Mouse (Mus musculus) c-Kit-positive CD71-positive TER-119-positive erythroid progenitor cells, embryonic 14.5 days (primary cell): ENCODE data around the gene Ccdc54.

ENCODE experiments used
- DNase-seq: peaks from one replicate; pipeline ENCODE4 v3.0.0-alpha.2; 2013; ENCODE audit warnings: low spot score

Gene Ccdc54

DNA sequence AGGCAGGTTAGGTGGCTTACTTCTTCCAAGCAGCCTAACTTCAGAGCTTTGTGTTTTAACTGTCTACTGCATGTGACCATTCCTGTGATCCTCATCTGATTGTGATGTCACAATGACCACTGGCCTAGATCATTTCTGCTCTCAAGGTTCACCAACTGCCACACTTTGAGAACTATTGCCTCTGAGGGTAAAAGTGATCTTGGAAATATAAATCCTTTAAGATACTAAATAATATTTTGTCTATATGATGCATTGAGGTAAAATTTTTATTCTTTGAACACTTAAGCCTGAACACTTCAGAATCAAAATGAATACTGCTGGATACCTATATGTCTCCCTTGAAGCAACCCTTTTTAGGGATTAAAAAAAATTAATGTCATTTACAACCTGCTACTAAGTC lies at the start of gene Ccdc54:
Gene Ccdc54 (minus strand): TSS at position 101 of the 400 bp plus-strand sequence.
- DNase-seq = no peak

- DNase-seq = no peak
Observed at GRCm38 (mm10) chr16:50632585-50632984, 41.6 kb upstream of the Ccdc54 start.

DNA sequence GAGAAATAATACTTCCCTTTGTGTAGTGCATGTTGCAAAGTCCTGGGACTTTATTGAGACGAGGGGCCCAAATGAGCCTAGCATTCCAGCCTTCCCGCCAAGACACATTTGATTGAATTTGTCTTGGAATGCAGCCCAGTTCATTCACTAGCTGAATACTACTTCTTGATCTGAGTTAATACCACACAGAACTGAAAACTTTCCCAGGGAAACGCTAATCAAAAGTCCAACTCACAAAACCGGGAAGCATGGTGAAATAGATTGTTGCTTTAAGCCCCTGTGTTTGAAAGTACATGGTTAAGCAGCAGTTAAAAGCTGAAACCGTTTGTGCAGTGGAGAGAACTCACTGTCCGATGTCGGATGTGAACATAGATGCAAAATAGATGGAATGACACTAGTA lies 24.6 kb upstream of the Ccdc54 start:
- DNase-seq = no peak

DNA sequence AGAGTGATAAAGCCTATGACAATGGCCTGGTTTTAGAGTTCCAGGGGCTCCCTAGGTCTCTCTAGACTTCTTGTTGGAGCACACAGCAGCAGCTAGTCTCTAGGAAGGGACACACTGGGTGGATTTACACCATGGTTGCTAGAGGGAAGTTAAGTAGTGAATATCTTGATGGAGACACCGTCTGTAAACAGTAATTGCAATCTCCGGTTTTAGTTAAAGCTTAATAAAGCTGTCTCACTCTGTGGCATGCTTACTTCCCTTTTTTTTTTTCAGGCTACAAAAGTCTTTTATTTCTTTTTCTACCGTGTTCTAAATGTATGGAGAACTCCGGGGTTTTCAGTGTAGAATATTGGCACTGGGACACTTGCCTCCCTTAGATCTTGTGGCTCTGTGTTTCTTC lies 22.0 kb upstream of the Ccdc54 start:
- no peak for DNase-seq

DNA sequence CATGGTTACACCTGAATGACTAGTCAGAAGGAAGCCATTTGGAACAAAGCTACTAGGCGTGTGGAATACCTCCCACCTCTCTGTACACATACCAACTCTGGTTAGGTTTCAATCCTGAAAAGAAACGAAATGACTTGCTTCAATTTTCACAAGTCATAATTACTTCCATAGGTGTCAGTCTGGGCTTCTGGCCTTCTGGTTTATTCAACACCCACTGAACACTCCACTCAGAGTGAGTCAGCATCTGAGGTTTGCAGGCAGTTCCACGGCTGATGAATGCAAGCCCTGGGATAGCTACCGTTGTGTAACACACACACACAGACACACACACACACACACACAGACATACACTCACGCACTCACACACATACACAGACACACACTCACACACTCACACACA lies 19.6 kb upstream of the Ccdc54 start:
- no peak for DNase-seq

GRCm38 (mm10) chr16:50607776-50608562 lies 17.0 kb upstream of the Ccdc54 start:
- DNase-seq = no peak

GRCm38 (mm10) chr16:50604826-50605225 lies 13.9 kb upstream of the Ccdc54 start:
- DNase-seq = no peak

GRCm38 (mm10) chr16:50601947-50602346 lies 11.0 kb upstream of the Ccdc54 start:
- no peak for DNase-seq

DNA sequence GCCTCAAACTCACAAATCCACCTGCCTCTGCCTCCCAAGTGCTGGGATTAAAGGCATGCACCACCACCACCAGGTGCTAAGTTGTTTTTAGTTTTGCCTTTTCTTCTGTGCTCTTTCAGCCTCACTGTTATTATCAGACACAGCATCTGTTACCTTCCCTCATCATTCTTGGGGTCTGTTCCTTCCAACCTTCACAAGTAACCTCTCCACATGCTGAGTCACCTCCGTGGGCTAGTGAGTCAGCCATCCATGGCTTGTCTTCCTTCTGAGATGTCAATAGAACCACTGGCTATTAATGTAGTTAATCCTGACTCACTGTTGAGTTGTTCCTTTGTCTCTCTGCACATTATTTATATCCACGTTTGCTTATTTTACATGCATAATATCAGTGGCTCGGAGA lies 9.7 kb upstream of the Ccdc54 start:
- DNase-seq = no peak

GRCm38 (mm10) chr16:50596679-50597078 lies 5.7 kb upstream of the Ccdc54 start:
- DNase-seq = no peak

- DNase-seq = no peak
Observed at GRCm38 (mm10) chr16:50596171-50596570, 5.2 kb upstream of the Ccdc54 start.

GRCm38 (mm10) chr16:50594876-50595275 lies 3.9 kb upstream of the Ccdc54 start:
- DNase-seq = no peak

- no peak for DNase-seq
Observed at GRCm38 (mm10) chr16:50593361-50593760, 2.4 kb upstream of the Ccdc54 start.

GRCm38 (mm10) chr16:50589574-50590151 lies 1.3 kb downstream of the Ccdc54 start:
- DNase-seq = no peak

DNA sequence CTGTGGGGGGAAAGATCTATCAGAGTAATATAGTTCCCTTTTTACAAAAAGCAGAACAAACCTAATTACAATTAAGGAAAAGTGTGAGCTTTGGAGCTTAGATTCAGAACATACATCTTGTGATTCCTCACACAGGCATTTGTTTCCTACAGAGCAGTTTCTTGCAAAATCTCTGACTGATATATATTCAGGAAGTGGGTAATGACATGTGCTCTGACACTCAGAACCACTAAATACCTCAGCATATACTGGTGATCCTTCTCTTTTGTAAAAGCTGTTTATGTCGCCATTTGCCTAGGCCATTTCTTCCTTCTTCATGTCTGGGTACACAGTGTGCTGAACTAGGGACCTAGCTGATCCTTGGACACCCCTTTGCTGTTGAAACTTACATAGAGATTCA lies 2.8 kb downstream of the Ccdc54 start:
- no peak for DNase-seq

- no peak for DNase-seq
Observed at GRCm38 (mm10) chr16:50587139-50587538, 3.8 kb downstream of the Ccdc54 start.

DNA sequence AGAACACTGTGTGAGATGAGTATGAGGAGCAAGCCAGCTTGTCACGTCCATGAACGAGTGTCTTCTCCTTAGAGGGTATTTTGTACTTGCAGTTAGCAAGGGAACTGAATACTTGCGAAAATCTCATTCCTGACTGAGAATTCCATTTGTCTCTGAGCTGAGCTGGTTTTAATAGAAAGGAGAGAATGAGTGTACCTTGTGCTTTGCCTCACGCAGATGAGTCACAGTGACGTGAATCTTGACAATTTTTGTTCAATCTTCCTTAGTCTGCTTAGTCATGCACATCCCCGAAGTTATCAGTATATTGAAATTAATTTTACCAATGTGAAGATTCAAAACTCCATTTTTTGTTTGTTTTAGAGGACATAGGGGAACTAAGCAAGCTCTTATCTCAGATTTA lies 12.6 kb downstream of the Ccdc54 start:
- DNase-seq = no peak

DNA sequence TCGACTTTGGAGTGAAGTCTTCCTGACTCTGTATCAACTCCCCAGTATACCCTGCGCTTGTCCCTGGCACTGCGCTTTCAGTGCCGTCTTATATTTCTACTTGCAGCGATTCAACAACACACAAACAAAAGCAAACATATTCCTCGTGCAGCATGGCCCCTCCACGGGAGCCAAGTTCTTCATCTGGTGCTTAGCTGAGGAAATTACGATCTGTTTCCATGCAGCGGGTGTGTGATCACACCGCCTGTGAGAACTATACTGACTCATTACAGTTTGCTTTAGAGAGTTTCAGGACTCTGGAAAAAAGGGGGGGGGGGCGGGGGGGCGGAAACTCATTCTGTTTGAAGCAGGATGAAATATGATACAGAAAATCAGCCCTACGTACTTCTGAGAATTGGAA lies 18.4 kb downstream of the Ccdc54 start:
- no peak for DNase-seq

DNA sequence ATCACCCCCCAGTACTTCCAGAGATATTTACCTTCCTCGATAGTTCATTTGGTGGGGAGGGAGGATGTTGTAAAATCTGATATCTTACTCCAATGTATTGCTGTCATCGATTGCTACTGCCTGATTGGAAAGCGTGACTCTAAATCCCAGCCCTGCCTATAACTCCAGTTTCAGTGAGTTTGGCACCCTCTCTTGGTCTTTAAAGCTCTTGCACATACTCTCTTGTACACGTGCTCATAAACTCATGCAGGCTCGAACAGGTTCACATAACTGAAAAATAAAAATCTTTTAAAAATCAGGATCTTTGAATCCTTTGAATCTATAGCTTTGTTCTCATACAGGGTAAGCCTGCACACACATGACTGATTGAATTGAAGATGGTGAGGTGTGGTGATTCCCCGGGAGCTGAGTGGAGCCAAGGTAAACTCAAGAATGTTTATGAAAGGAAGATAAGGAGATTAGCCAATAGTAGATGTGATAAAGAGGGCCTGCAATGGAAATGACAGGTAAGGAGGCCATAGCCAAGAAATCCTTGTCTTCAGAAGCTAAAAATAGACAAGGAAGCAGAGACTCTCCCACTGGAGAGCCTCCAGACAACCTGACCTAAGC lies 31.7 kb downstream of the Ccdc54 start:
- no peak for DNase-seq

DNA sequence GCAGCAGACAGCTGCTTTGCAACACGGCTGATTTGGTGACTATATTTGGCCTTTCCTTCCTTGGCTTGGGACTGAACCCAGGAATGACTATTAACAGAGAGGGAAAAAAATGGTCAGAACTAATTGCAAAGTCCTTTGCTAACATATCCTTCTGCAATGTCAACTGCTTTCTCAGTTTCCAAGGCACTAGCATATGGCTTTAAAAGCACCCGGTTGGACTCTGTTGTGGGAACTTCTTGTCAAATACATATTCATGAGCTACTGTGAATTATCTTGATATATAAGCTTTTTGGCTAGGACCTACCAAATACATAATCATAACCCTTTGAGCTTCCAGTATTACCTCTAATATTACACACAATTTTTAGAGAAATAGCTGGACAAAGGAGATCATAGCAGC lies 37.1 kb downstream of the Ccdc54 start:
- DNase-seq = no peak

GRCm38 (mm10) chr16:50551871-50552528 lies 39.0 kb downstream of the Ccdc54 start:
- no peak for DNase-seq

DNA sequence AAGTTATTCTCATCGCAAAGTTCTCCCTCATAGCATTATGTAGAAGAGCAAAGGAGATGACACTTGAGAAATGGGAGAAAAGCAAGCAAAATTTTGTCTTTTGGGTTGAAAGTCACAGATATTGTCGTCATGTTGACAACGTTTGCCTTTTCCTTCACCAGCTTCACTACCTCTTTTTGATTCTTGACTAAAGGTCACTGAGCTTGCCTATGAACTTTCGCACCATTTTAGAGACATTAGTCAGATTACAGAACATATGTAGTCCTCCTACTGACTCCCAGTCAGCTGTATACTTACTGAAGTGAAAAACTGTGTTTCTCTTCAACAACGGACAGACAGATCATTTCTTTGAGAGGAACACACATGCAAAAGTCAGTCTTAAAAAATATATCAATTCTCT lies 40.0 kb downstream of the Ccdc54 start:
- DNase-seq = no peak
